Mouse (Mus musculus) E14TG2a.4 (cell line): ENCODE data around the gene Sgk1.

ENCODE experiments used
- H3K27me3 ChIP-seq: 2 replicates; pipeline ENCODE4 v1.6.1; 2014; ENCODE audit warnings: low read length, control low read depth; ENCODE audit not compliant: insufficient read depth
- H3K36me3 ChIP-seq: 2 replicates; pipeline ENCODE4 v1.6.1; 2014; ENCODE audit warnings: low read length, control low read depth; ENCODE audit not compliant: insufficient read depth
- H3K4me1 ChIP-seq: replicated peaks from 2 replicates; pipeline ENCODE4 v1.6.1; 2014; ENCODE audit warnings: low read depth, low read length, control low read depth
- H3K4me3 ChIP-seq: replicated peaks from 2 replicates; pipeline ENCODE4 v1.5.1; 2014; ENCODE audit warnings: mild to moderate bottlenecking, low read length
- H3K9me3 ChIP-seq: 2 replicates; pipeline ENCODE4 v1.6.1; 2014; ENCODE audit warnings: low read length, control low read depth
- CTCF ChIP-seq: conservative IDR thresholded peaks from 2 replicates; pipeline ENCODE4 v1.5.1; 2014; ENCODE audit warnings: low read length
- NANOG ChIP-seq: IDR thresholded peaks from 2 replicates; pipeline ENCODE4 v1.6.1; 2014; ENCODE audit warnings: borderline replicate concordance, low read length, mixed read lengths
- POU5F1 ChIP-seq: IDR thresholded peaks from 2 replicates; pipeline ENCODE4 v1.6.1; 2014; ENCODE audit warnings: low read length, borderline replicate concordance

Sgk1 gene

DNA sequence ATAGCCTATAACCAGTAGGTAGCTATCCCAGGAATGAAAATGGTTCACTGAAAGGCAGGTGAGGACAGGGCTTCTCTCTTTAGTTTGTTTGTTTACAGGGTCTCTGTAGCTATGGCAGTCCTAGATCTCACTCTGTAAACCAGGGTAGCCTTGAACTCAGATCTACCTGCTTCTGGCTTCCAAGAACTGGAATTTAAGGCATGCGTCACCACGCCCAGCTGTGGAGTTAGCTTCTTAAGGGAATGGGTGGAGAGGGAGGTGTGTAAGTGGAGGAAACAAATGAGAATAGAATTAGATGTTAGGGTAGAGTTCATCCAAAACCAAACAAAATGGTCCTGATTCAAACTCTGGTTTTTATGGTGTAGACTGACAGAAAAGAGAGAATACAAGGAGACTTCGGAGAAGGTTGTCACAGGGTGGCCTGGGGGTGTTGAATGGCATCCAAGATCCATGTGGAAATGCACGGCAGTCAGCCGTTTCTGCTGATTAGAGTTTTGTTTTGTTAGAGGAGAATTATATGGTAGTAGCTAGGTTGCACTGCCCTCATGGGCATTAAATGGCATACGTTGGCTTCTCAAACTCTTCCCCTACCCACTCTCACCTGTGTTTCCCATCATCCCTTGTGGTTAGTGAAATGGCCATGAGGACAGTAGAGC, 98.9 kb downstream of the Sgk1 start:
- peaks cover 6% of the 10 kb centered on the region for H3K9me3 ChIP-seq
- no peak for TF ChIP-seq CTCF
- TF ChIP-seq POU5F1: no peak
- TF ChIP-seq NANOG: no peak
- H3K4me1 ChIP-seq: peaks cover 83% of the 10 kb centered on the region

DNA sequence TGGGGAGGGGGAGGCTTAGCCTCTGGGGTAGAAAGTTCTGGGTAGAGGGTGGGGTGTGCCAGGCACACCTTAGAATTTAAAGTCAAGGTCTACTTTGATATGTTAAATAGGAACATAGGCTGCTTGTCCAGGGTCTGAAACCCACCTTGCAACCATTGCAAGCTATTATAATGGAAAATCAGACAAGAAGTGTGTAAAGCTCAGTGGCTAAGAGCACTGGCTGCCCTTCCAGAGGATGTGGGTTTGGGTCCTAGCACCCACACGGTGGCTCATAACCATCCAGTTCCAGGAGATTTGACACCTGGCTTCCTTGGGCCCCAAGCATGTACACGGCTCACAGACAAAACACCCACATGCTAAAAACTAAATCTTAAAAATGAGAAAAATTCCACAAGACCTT, 100.3 kb downstream of the Sgk1 start:
- H3K4me3 ChIP-seq: peak overlapping the region; percentile 52; the same call in 1 of the 2 replicates
- peaks cover 6% of the 10 kb centered on the region for H3K9me3 ChIP-seq
- TF ChIP-seq NANOG (peak; percentile 13; the same call in 1 of the 2 replicates), CTCF (no peak)
- H3K36me3 ChIP-seq: peaks cover 23% of the 10 kb centered on the region
- peaks cover 84% of the 10 kb centered on the region for H3K4me1 ChIP-seq
- H3K27me3 ChIP-seq: no peaks in the 10 kb centered on the region

More for the DNA sequence above, 98.9 kb downstream of the Sgk1 start:
- Histone ChIP-seq H3K36me3 (peaks cover 12% of the 10 kb centered on the region; the same call in 1 of the 2 replicates), H3K4me3 (peak overlapping the region; percentile 54), H3K27me3 (no peaks in the 10 kb centered on the region)

GRCm38 (mm10) chr10:21988489-21988888, 106.5 kb downstream of the Sgk1 start:
- Histone ChIP-seq H3K4me1 (peaks cover 89% of the 10 kb centered on the region), H3K27me3 (no peaks in the 10 kb centered on the region), H3K9me3 (no peaks in the 10 kb centered on the region), H3K36me3 (peaks cover 23% of the 10 kb centered on the region), H3K4me3 (no peak overlapping the region)
- TF ChIP-seq POU5F1: peak; percentile 93
- no peak for TF ChIP-seq CTCF
- peak; percentile 96 for TF ChIP-seq NANOG

- Histone ChIP-seq H3K9me3 (no peaks in the 10 kb centered on the region), H3K4me3 (peak overlapping the region; percentile 91), H3K36me3 (peaks cover 19% of the 10 kb centered on the region), H3K4me1 (peaks cover 67% of the 10 kb centered on the region), H3K27me3 (no peaks in the 10 kb centered on the region)
- TF ChIP-seq NANOG (no peak), CTCF (peak; percentile 53)
These were observed 109.4 kb downstream of the Sgk1 start for GRCm38 (mm10) chr10:21991351-21991840.

GRCm38 (mm10) chr10:21991986-21992833, 110.2 kb downstream of the Sgk1 start:
- Histone ChIP-seq H3K27me3 (no peaks in the 10 kb centered on the region), H3K4me1 (peaks cover 67% of the 10 kb centered on the region), H3K36me3 (peaks cover 20% of the 10 kb centered on the region), H3K9me3 (no peaks in the 10 kb centered on the region), H3K4me3 (peak overlapping the region; percentile 91)
- TF ChIP-seq NANOG: no peak
- TF ChIP-seq POU5F1: no peak
- TF ChIP-seq CTCF: no peak

DNA sequence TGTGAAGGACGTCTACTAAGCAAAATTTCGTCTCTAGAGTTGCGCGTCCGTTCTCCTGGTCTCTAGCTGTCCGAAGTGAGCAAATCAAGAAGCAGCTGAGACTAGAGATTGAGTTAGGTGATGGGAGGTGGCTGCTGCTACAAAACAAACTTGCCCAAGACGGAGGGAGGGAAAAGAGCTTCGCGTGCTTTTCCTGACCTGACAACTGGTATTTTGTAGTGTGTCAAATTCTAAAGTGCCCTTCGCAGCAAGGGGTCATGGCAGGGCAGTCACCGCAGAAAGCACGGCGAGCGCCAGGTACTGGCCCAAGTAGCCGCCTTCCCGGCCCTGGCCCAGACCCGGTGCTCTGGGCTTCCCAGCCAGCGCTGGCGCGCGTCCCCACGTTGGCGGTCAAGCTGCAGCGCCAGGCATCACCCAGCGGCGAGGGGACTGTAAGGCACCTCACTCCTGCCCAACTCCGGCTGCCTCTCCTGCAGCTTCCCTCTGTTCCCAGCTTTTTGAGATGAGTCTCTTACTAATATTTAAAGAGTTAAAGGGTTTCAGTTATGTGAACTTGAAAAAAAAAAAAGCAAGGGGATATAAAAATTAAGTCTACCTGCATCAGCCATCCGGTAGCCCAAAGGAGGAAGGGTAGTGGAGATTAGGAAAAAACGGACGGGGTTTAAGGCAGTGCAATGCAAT, 111.0 kb downstream of the Sgk1 start:
- H3K4me3 ChIP-seq: peak overlapping the region; percentile 91
- H3K27me3 ChIP-seq: no peaks in the 10 kb centered on the region
- TF ChIP-seq NANOG (no peak), CTCF (no peak), POU5F1 (no peak)
- peaks cover 67% of the 10 kb centered on the region for H3K4me1 ChIP-seq
- H3K9me3 ChIP-seq: no peaks in the 10 kb centered on the region
- H3K36me3 ChIP-seq: peaks cover 28% of the 10 kb centered on the region

GRCm38 (mm10) chr10:21993515-21994373, 111.8 kb downstream of the Sgk1 start:
- Histone ChIP-seq H3K4me1 (peaks cover 65% of the 10 kb centered on the region), H3K36me3 (peaks cover 35% of the 10 kb centered on the region), H3K27me3 (no peaks in the 10 kb centered on the region), H3K9me3 (no peaks in the 10 kb centered on the region), H3K4me3 (peak overlapping the region; percentile 91)
- no peak for TF ChIP-seq POU5F1
- TF ChIP-seq NANOG: no peak
- TF ChIP-seq CTCF: no peak
